Mouse (Mus musculus) common myeloid progenitor, adult 5-6 weeks (primary cell): ENCODE data around the gene Ces1f. TPM values are rescaled to one million over a fixed set of nuclear protein-coding genes. Genes with fewer than 3 reads are reported as not detected.

ENCODE experiments used
- ATAC-seq: replicated peaks from 2 replicates; pipeline ENCODE4 v1.8.0; 2016; ENCODE audit warnings: low read depth, mild to moderate bottlenecking, moderate TSS enrichment, inconsistent platforms; ENCODE audit not compliant: poor library complexity, severe bottlenecking
- total RNA-seq: library from RNA; stranded (forward); fragments of 200-1000, 187-1606 nt; gene quantifications from 2 replicates; pipeline ENCODE4 v1.2.3, GENCODE M21; 2017

Ces1f gene
- total RNA-seq, 1 experiment from 2014 or later, result not detected

- no peak for ATAC-seq
Observed at GRCm38 (mm10) chr8:93217375-93217774, 62.2 kb downstream of the Ces1f start.

- ATAC-seq, result no peak
Observed at GRCm38 (mm10) chr8:93211091-93211490, 68.5 kb downstream of the Ces1f start.

Other genes starting within 250 kb of the Ces1f start
- not detected in 2 replicates for gene Ces1a, start 231.6 kb downstream of the Ces1f start, total RNA-seq
- not detected in 2 replicates for gene Ces1b, start 199.7 kb downstream of the Ces1f start, total RNA-seq
- gene Ces1c, start 148.5 kb downstream of the Ces1f start, total RNA-seq, result not detected in 2 replicates
- not detected in 2 replicates for gene Ces1d, start 81.9 kb downstream of the Ces1f start, total RNA-seq
- gene Ces1e, start 50.1 kb downstream of the Ces1f start, total RNA-seq, result not detected in 2 replicates
- not detected in 2 replicates for gene Ces1g, start 57.6 kb upstream of the Ces1f start, total RNA-seq
- not detected in 2 replicates for gene Ces1h, start 100.0 kb upstream of the Ces1f start, total RNA-seq